Mouse (Mus musculus) adrenal gland, adult (tissue): ENCODE data around the gene Mr1.

Source experiments
- DNase-seq, 2 experiments: peaks; one replicate each; pipeline ENCODE4 v3.0.0; 2022 to 2023; ENCODE audit warnings: low spot score in 1 of 2; ENCODE audit not compliant: inconsistent age in 2 of 2

The Mr1 gene

GRCm38 (mm10) chr1:155134866-155135265 is 11.7 kb downstream of the Mr1 start:
- no peak for DNase-seq

GRCm38 (mm10) chr1:155127429-155127934 is 19.1 kb downstream of the Mr1 start:
- no peak for DNase-seq

DNA sequence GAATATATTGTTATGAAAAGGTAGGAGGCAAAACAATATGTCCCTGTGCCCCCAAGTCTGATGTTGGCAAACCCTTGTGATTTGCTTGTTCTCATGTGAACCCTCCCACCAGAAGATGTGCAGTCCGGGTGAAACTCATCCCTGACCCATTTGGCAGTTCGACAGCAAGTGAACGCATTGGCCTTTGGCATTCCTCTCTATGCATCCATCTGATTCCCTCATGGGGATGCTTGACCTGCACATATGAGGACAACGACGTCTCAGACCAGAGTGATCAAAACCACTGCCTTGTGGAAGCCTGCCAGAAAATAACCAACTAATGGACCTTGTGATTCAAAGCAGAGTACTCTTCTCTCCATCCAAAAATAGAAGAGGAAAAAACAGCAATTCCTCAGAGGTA is 19.9 kb downstream of the Mr1 start:
- peak; percentile 33 to 71 for DNase-seq

- DNase-seq, result no peak
These were observed 22.2 kb downstream of the Mr1 start for GRCm38 (mm10) chr1:155124397-155124796.

GRCm38 (mm10) chr1:155121977-155122939 is 24.4 kb downstream of the Mr1 start:
- DNase-seq, result peak in 1 of 2 experiments; percentile 71

DNA sequence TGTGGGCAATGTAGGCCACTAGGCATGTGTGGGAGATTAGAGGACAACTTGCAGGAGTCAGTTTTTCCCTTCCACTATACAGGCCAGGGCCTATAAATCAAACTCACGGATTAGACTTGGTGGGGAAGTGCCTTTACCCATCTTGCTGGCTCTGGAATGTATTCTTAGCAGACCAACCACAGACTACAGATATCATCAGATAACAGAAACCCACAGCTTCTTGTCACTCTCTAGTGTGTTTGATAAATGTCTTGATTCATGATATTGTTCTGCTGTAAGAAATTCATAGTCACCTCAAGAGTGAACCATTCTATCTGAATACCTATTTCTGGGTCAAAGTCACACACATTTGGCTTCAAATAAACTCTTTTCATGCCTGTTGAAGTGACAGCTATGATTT is 26.9 kb downstream of the Mr1 start:
- no peak for DNase-seq

GRCm38 (mm10) chr1:155113946-155114345 is 32.7 kb downstream of the Mr1 start:
- DNase-seq, result no peak

DNA sequence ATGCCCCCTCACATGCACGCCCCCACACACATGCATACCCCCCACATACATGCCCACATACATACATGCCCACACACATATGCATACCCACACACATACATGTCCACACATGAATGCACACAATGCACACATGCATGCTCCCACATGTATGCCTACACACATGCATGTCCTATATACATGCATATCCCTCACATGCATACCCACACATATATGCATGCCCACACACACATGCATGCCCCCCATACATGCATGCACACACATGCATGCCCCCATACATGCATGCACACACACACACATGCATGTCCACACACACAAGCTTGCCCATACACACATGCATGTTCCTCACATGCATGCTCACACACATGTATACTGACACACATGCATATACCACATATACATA is 33.7 kb downstream of the Mr1 start:
- no peak for DNase-seq

- DNase-seq, result no peak
These were observed 34.5 kb downstream of the Mr1 start for GRCm38 (mm10) chr1:155112118-155112517.

DNA sequence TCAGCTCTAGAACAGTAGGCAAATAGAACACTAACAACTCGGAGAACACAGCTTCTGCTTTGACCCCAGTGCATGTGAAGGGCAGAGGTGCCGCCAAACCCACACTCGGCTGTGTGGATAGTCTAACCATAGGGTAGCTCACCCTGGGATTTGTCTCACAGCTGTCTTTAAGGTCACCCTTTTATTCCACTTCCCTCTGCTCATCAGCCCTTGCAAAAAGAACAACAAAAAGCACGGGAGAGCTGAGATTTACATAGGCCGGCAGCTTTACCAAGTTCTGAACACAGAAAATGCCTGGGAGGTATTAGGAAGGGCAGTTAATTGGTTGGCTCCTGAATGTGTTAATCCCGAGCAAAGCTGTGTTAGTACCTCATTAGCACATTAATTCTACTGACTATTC is 35.1 kb downstream of the Mr1 start:
- DNase-seq, result no peak

DNA sequence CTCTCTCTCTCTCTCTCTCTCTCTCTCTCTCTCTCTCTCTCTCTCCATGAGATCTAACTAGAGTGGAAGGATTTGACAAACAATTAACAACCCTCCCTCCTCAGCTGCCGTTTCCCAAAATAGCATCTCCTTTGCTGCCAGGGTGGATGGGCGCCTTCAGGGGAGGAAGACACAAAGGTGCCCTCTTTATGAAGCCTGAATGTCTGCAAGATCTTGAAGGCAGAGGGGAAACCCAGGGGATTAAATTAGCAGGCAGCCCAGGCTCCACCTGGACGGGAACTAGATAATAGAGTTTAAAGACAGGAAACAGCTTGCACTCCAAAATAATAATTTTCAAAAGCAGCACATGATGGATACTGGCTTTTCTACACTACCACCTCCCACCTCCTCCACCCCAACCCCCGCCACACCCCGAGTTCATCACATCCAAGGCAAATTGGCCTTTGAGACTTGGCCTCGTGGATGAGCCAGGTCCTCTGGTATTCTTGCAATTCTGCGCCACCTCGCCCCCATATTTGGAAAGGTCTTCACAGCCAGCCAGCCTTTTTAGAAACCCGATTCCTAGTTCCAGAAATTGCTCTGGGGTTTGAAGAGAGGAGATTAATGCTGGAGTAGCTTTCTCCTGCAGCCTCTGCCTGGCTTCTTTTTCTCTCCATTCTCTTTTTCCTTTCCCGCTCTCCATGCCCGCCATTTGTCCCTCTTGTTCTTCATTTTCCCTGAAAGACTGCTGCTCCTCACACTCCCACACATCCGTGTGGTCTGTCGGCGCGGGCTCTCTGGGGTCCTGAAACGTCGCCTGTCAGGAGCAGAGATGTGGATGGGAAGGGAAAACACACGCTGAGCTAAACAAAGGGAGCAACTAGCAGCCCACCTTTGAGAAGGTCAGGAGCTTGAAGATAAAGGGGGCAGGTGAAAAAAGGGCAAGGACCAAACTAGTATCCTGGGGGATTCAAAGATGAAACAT is 36.9 kb downstream of the Mr1 start:
- no peak for DNase-seq

DNA sequence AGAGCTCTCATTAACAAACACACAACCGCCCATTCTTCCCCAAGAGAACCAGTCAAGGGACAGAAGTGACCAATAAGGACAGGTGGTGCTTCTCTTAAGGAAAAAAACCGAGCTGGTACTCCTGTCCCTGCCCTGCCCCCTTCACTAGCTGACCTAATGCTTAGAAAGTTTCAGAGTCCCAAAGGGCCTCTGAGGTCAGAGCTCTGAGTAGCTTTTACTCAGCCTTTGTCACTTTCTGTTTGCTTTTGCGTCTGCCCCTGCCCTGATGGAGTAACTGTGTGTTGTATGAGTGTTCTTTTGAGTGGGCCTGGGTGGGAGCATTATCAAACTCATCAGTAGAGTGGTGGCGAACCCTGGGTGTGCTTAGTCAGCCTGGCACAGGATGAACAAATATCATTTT is 38.2 kb downstream of the Mr1 start:
- DNase-seq, result peak in 1 of 2 experiments; percentile 34

DNA sequence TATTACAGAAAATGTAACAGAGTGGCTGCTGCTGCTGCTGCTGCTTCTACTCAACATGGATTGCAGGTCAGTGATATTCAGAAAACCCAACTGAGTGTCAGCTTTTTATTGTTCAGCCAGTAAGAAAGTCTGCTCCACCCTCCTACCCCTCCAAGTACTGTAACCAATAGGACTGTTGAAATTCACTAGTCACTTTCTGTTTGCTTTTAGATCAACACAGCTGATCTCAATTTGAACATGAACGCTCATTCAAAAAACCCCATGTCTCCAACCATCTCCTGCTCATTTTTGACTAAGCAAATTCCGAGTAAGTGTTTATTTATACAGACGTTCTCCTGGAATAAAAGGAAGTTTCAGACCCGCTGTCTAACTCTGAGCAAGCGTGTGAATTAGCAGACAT is 38.8 kb downstream of the Mr1 start:
- no peak for DNase-seq

DNA sequence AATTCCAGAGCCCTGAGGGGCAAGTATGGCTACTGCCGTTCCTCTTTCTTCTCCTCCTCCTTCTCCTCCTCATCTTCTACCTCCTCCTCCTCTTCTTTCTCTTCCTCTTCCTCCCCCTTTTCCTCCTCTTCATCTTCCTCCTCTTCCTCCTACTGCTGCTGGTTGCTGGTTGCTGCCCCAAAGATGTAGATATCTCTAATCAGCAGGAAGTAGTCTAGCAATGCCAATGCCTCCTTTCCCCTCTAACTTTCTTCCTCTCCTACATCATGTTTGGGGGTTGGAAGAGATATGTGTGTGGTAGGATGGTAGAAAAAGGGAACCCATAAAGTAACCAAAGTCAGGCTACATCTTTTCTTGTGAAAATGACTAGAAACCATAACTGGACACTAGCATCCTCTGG is 40.3 kb downstream of the Mr1 start:
- DNase-seq, result no peak

DNA sequence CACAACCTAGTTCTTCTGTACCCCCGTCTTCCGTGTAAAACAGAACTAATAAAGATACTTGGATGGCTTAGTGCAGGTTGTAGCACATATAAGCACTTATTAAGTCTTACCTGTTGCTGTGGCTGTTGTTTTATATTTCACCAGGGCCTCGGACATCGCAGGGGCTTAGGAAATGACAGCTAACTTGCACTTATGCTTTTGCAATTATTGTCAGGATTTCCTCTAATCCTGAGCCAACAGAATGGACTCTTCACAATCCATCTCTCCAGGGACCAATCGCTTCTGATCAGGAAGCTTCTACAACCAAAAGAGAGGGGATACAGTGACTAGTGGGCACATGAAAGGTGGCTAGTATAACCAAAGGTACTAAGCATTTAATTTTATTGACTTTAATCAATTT is 42.6 kb downstream of the Mr1 start:
- DNase-seq, result no peak

- no peak for DNase-seq
These were observed 44.0 kb downstream of the Mr1 start for GRCm38 (mm10) chr1:155102631-155103030.

DNA sequence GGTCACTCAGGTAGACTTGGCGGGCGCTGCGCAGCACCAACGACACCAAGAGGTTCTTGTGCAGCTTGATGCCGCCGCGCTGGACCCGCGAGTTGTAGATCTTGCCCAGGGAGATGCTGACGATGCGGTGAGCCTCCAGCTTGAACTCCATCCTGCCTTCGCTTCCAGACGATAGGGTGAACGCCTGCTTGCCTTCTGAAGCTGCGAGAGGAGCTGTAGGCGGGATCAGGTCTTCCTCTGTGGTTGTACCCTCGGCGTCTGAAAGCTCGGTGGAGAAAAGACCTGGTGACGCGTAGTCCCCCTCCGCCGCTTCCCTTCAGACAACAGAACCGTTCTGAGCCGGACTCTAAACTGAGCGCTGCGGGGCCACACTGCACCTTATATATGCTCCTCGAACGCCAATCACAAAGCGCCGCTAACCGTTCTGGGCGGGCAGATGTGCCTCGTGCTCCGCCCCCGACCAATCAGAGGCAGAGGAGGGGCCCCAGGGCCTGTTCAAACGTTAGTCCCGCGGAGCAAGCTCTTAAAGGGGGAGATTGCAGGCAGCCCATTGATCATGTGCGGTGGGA is 47.2 kb downstream of the Mr1 start, which contains the start of gene Ier5:
Gene Ier5, minus strand, starts transcription at position 357 of the 569 bp plus-strand sequence.
- peak; percentile 97 to 100 for DNase-seq

GRCm38 (mm10) chr1:155098486-155099279 is 47.9 kb downstream of the Mr1 start:
- DNase-seq, result peak; percentile 72 to 92

DNA sequence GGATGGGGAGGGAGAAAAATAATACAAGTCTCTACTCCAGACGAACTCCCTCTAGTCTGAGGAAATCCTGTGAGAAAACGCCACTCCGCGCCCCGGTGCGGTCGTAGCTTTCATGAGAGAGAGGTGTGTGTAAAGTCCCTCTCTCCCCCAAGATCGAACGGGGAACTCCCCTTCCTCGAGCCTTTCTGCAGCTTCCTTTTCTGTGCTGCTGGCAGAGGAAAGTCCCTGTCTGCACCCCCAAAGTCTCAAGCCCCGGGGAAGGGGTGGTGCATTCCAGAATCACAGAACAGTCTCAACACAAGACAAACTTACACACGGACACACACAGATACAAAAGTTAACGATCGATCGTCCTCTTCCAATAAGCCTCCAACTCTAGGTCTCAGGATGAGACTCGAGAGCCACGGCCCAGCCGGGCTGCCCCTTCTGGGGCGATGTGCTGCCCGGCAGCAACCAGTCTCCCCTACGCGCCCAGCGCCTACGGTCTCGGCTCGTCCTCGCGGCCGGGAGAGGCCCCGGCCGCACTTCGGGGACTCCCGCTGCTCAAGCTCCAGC is 48.6 kb downstream of the Mr1 start:
- peak; percentile 57 to 87 for DNase-seq

- DNase-seq, result no peak
These were observed 49.3 kb downstream of the Mr1 start for GRCm38 (mm10) chr1:155097354-155097753.
